ENCODE assay signal across 13 mouse cellular contexts in the genomic region with DNA sequence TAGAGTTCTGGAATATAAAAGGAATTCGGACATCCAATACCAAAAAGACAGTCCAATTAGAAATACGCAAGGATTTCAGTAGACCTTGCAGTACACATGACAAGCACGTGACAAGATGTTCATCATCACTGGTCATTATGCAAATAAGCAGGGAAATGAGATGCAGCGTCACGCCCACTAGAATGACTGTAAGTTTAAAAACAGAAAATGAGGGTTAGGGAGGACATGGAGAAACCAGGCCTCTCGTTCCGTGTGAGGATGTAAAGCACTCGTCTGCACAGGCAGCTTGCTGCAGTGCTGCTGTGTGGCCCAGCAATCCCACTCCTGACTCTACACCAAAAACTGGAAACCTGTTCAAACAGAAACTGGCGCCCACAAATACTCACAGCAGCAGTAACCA.
"Had no signal": no experiment of that assay in that cellular context is flagged by ENCODE, and none has a peak within 500 bp of the region (broad histone marks: within the 10 kb centered on the region; RNA-seq: fewer than 3 reads in every experiment).

No protein-coding gene starts in this region.

- ATAC-seq: liver, embryonic 12.5 days had no signal

- H3K4me3 ChIP-seq: limb, embryonic 15.5 days; liver, embryonic 12.5 days; lung, embryonic 15.5 days; midbrain, embryonic 10.5 days; midbrain, embryonic 15.5 days; neural tube, embryonic 13.5 days had no signal

- H3K4me2 ChIP-seq: limb, embryonic 15.5 days; liver, embryonic 12.5 days; lung, embryonic 15.5 days; midbrain, embryonic 15.5 days; neural tube, embryonic 13.5 days had no signal

- H3K9ac ChIP-seq: limb, embryonic 15.5 days; liver, embryonic 12.5 days; lung, embryonic 15.5 days; midbrain, embryonic 15.5 days; neural tube, embryonic 13.5 days had no signal

- H3K4me1 ChIP-seq: liver, embryonic 12.5 days; neural tube, embryonic 13.5 days had no signal

- H3K9me3 ChIP-seq: limb, embryonic 15.5 days; liver, embryonic 12.5 days; lung, embryonic 15.5 days; midbrain, embryonic 10.5 days; midbrain, embryonic 15.5 days; neural tube, embryonic 13.5 days had no signal

- H3K27ac ChIP-seq: kidney, postnatal 0 days; limb, embryonic 15.5 days; liver, embryonic 12.5 days; lung, embryonic 15.5 days; midbrain, embryonic 10.5 days; midbrain, embryonic 15.5 days; neural tube, embryonic 13.5 days had no signal

- H3K27me3 ChIP-seq: liver, embryonic 12.5 days; lung, embryonic 15.5 days; midbrain, embryonic 15.5 days; neural tube, embryonic 13.5 days had no signal

- DNase-seq: kidney, adult 8-10 months; kidney, postnatal 36 days; layer of hippocampus, adult 9-11 months; layer of hippocampus, postnatal 36 days; thymus, adult 18-20 months; thymus, postnatal 14 days had no signal
